Mouse (Mus musculus) cerebellum, adult 2 months (tissue): ENCODE results near the gene Ache.

Source experiments
- CTCF ChIP-seq: fragments of 200-500 bp; IDR thresholded peaks from 2 replicates; pipeline ENCODE4 v1.5.1; 2011; ENCODE audit warnings: low read depth, mild to moderate bottlenecking, control low read depth, low read length, moderate library complexity, borderline replicate concordance; ENCODE audit not compliant: insufficient read depth
- POLR2A ChIP-seq: fragments of 200-500 bp; IDR thresholded peaks from 2 replicates; pipeline ENCODE4 v1.6.1; 2011; ENCODE audit warnings: low read length, control low read depth, borderline replicate concordance; ENCODE audit not compliant: insufficient read depth

- TF ChIP-seq CTCF (peak; percentile 96), POLR2A (no peak)
These were observed 676 bp upstream of the Ache start for GRCm38 (mm10) chr5:137286655-137287031.
